Mouse (Mus musculus) cortical plate, adult 2 months (tissue): ENCODE measurements around the gene Chd3. TPM values are rescaled to one million over a fixed set of nuclear protein-coding genes. Genes with fewer than 3 reads are reported as not detected.
A peak's percentile ranks its signal among the peaks of the same experiment; 100 is the strongest.
"Not testable (repeated sequence)": the region's sequence is repeated elsewhere in the genome, so short reads cannot be mapped to it uniquely, and the experiment has no call there.

Experiments
- H3K27ac ChIP-seq: fragments of 200-500 bp; 2 replicates; pipeline ENCODE4 v1.5.1; 2012; ENCODE audit warnings: low read length, control low read depth, inconsistent platforms; ENCODE audit not compliant: insufficient read depth
- H3K4me1 ChIP-seq: fragments of 200-500 bp; 2 replicates; pipeline ENCODE4 v1.6.1; 2011; ENCODE audit warnings: low read length; ENCODE audit not compliant: control insufficient read depth, insufficient read depth
- H3K4me3 ChIP-seq: fragments of 200-500 bp; 2 replicates; pipeline ENCODE4 v1.5.1; 2011; ENCODE audit warnings: mild to moderate bottlenecking, low read length, control low read depth; ENCODE audit not compliant: insufficient read depth
- CTCF ChIP-seq: fragments of 200-500 bp; IDR thresholded peaks from 2 replicates; pipeline ENCODE4 v1.5.1; 2011; ENCODE audit warnings: mild to moderate bottlenecking, control low read depth, low read length; ENCODE audit not compliant: insufficient read depth; ENCODE audit errors: extremely low read depth
- POLR2A ChIP-seq: fragments of 200-500 bp; IDR thresholded peaks from 2 replicates; pipeline ENCODE4 v1.6.1; 2011; ENCODE audit warnings: mild to moderate bottlenecking, low read length, control low read depth; ENCODE audit not compliant: insufficient read depth; ENCODE audit errors: extremely low read depth
- polyA plus RNA-seq: library from polyadenylated mRNA; depleted of rRNA; stranded (reverse); fragments of >200 nt; gene quantifications from 2 replicates; pipeline ENCODE4 v1.2.3, GENCODE M21; 2012

The Chd3 gene
- polyA plus RNA-seq, 1 experiment = 242 TPM

- no peak for TF ChIP-seq POLR2A
- TF ChIP-seq CTCF = no peak
- H3K27ac ChIP-seq = no peak overlapping the region
- H3K4me3 ChIP-seq = no peak overlapping the region
- no peaks in the 10 kb centered on the region for H3K4me1 ChIP-seq
Observed at GRCm38 (mm10) chr11:69399201-69400082, 30.2 kb upstream of the Chd3 start.

GRCm38 (mm10) chr11:69398486-69399200 is 29.4 kb upstream of the Chd3 start:
- no peak overlapping the region for H3K4me3 ChIP-seq
- TF ChIP-seq CTCF = no peak
- TF ChIP-seq POLR2A = no peak

GRCm38 (mm10) chr11:69398059-69398458 is 28.9 kb upstream of the Chd3 start, which contains the start of gene Tmem88:
Gene Tmem88, minus strand, starts transcription at chr11:69398234.
- Histone ChIP-seq H3K4me1 (no peaks in the 10 kb centered on the region), H3K4me3 (peak within 1 kb of the TSS; percentile 85), H3K27ac (peak within 1 kb of the TSS; percentile 82)
- no peak for TF ChIP-seq CTCF
- TF ChIP-seq POLR2A = no peak

More at GRCm38 (mm10) chr11:69398486-69399200, 29.4 kb upstream of the Chd3 start:
- Histone ChIP-seq H3K27ac (no peak overlapping the region), H3K4me1 (no peaks in the 10 kb centered on the region)

GRCm38 (mm10) chr11:69397581-69398057 is 28.4 kb upstream of the Chd3 start:
- Histone ChIP-seq H3K4me1 (no peaks in the 10 kb centered on the region), H3K4me3 (peak overlapping the region; percentile 85), H3K27ac (peak overlapping the region; percentile 82)
- TF ChIP-seq POLR2A (0 out of 2 replicates have a peak, but pooled peaks have one; percentile 3), CTCF (no peak)

GRCm38 (mm10) chr11:69396772-69397171 is 27.6 kb upstream of the Chd3 start:
- Histone ChIP-seq H3K4me3 (peak overlapping the region; percentile 85), H3K4me1 (no peaks in the 10 kb centered on the region), H3K27ac (peak overlapping the region; percentile 56)
- TF ChIP-seq CTCF = no peak
- 0 out of 2 replicates have a peak, but pooled peaks have one; percentile 13 for TF ChIP-seq POLR2A

GRCm38 (mm10) chr11:69395634-69396373 is 26.6 kb upstream of the Chd3 start:
- TF ChIP-seq CTCF (no peak), POLR2A (peak; percentile 90)
- H3K27ac ChIP-seq = peak overlapping the region; percentile 95
- no peaks in the 10 kb centered on the region for H3K4me1 ChIP-seq
- peak overlapping the region; percentile 85 for H3K4me3 ChIP-seq

- Histone ChIP-seq H3K27ac (peak within 1 kb of the TSS; percentile 95), H3K4me3 (peak within 1 kb of the TSS; percentile 85)
- H3K4me1 ChIP-seq = not testable (repeated sequence)
- TF ChIP-seq POLR2A = peak; percentile 45; the same call in 1 of the 2 replicates
Observed at GRCm38 (mm10) chr11:69395235-69395633, 26.0 kb upstream of the Chd3 start, which contains the start of the genes Naa38 and Cyb5d1. Gene Naa38, plus strand, starts transcription at chr11:69395487. Gene Cyb5d1, minus strand, starts transcription at chr11:69395631.

GRCm38 (mm10) chr11:69394591-69395167 is 25.5 kb upstream of the Chd3 start:
- not testable (repeated sequence) for H3K4me1 ChIP-seq, H3K27ac ChIP-seq
- H3K4me3 ChIP-seq = peak overlapping the region; percentile 85
